Mouse (Mus musculus): ENCODE results near the gene Fgf4. TPM values are rescaled to one million over a fixed set of nuclear protein-coding genes. Genes with fewer than 3 reads are reported as not detected.

The Fgf4 gene
- total RNA-seq, 2 experiments from 2014 or later, result 0.09 to 0.27 TPM

DNA sequence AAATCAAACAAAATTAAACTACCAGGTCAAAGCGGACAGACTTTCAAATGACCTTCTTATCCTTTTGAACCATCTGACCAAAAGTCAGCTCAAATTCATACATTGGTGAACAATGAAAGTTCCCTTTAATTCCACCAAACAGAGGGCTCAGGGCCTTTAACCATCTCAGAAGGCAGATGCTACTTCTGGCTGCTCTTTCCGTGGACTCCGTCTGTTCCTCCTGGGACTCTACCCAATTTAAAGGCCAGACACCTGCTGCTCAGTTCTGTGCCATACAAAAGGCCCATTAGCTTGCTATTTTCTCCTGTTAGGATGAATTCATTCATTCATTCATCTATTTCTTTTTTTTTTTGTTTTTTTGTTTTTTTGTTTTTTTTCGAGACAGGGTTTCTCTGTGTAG lies 65.7 kb downstream of the Fgf4 start:
- DNase-seq, result no peak

GRCm38 (mm10) chr7:144914296-144914947 lies 67.3 kb downstream of the Fgf4 start:
- no peak for DNase-seq

Other genes with a start within 250 kb of the Fgf4 start
- 10 to 100 TPM in 1 of 2 experiments, 1 to 10 TPM in 1; 8.6 to 11.6 TPM for gene Ano1, start 95.4 kb upstream of the Fgf4 start, total RNA-seq (2021)
- gene Fgf3, start 9.3 kb upstream of the Fgf4 start, total RNA-seq (2021), result not detected
- not detected for gene Fgf15, start 49.2 kb downstream of the Fgf4 start, total RNA-seq (2021)
- 10 to 100 TPM; 12.1 to 12.9 TPM for gene LTO1, start 67.7 kb downstream of the Fgf4 start, total RNA-seq (2021)
- gene Ccnd1, start 92.6 kb downstream of the Fgf4 start, total RNA-seq (2021), result 10 to 100 TPM; 34.7 to 51.6 TPM